Mouse (Mus musculus) left cerebral cortex, adult 11 months (tissue): ENCODE data around the gene Mon2.

Experiments used
- DNase-seq: peaks from one replicate; pipeline ENCODE4 v3.0.0; 2022; ENCODE audit warnings: low spot score

The Mon2 gene

GRCm38 (mm10) chr10:123076245-123077023, at the start of gene Mon2:
Mon2 (minus strand) TSS chr10:123076505.
- DNase-seq: peak; percentile 95

GRCm38 (mm10) chr10:123120666-123121392, 44.5 kb upstream of the Mon2 start:
- DNase-seq: no peak

- no peak for DNase-seq
These were observed 40.6 kb upstream of the Mon2 start for GRCm38 (mm10) chr10:123116861-123117260.

GRCm38 (mm10) chr10:123113466-123113865, 37.2 kb upstream of the Mon2 start:
- no peak for DNase-seq

- no peak for DNase-seq
These were observed 36.5 kb upstream of the Mon2 start for GRCm38 (mm10) chr10:123112787-123113168.

GRCm38 (mm10) chr10:123112056-123112786, 35.9 kb upstream of the Mon2 start:
- no peak for DNase-seq

GRCm38 (mm10) chr10:123110548-123110947, 34.2 kb upstream of the Mon2 start:
- no peak for DNase-seq

GRCm38 (mm10) chr10:123108527-123108926, 32.2 kb upstream of the Mon2 start:
- no peak for DNase-seq

GRCm38 (mm10) chr10:123108121-123108520, 31.8 kb upstream of the Mon2 start:
- DNase-seq: no peak

- DNase-seq: no peak
These were observed 25.0 kb upstream of the Mon2 start for GRCm38 (mm10) chr10:123101303-123101702.

- no peak for DNase-seq
These were observed 24.3 kb upstream of the Mon2 start for GRCm38 (mm10) chr10:123100584-123100983.

GRCm38 (mm10) chr10:123094504-123094903, 18.2 kb upstream of the Mon2 start:
- no peak for DNase-seq

- DNase-seq: no peak
These were observed 16.3 kb upstream of the Mon2 start for GRCm38 (mm10) chr10:123092577-123092976.

GRCm38 (mm10) chr10:123091737-123092136, 15.4 kb upstream of the Mon2 start:
- DNase-seq: peak; percentile 30

- no peak for DNase-seq
These were observed 13.2 kb upstream of the Mon2 start for GRCm38 (mm10) chr10:123089425-123089930.

GRCm38 (mm10) chr10:123086847-123087246, 10.5 kb upstream of the Mon2 start:
- no peak for DNase-seq

- DNase-seq: no peak
These were observed 8.8 kb upstream of the Mon2 start for GRCm38 (mm10) chr10:123084900-123085641.

- no peak for DNase-seq
These were observed 8.0 kb upstream of the Mon2 start for GRCm38 (mm10) chr10:123084307-123084706.

GRCm38 (mm10) chr10:123075751-123076242, 508 bp downstream of the Mon2 start:
- no peak for DNase-seq

- DNase-seq: no peak
These were observed 4.3 kb downstream of the Mon2 start for GRCm38 (mm10) chr10:123071997-123072396.

- DNase-seq: no peak
These were observed 13.3 kb downstream of the Mon2 start for GRCm38 (mm10) chr10:123063021-123063420.

- no peak for DNase-seq
These were observed 15.5 kb downstream of the Mon2 start for GRCm38 (mm10) chr10:123060831-123061230.
